Mouse (Mus musculus): ENCODE data around the gene Rfx2.

Gene Rfx2

DNA sequence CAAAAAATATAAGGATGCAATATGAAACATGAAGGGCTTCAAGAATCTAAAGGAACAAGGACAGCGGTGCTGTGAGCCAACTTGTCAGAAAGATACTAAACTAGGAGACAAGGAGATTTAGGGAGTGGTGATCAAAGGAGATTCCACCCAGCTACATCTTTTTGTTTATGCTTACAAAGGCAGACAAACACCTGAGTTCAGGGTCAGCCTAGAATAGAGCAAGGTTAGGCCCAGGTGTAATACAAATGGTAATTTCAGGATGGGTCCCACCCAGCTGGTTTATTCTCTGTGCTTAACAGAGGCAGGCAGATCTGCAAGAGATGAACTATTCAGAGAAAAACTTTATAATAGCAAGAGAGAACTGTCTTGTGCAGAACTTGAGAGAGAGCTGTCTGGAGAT, 2.6 kb upstream of the Rfx2 start:
- no peak for DNase-seq (ENCODE audit: inconsistent age in 2 of 2, low spot score in 1 of 2)

- DNase-seq (ENCODE audit: inconsistent age in 2 of 2, low spot score in 1 of 2), result no peak
These were observed 2.1 kb upstream of the Rfx2 start for GRCm38 (mm10) chr17:56832918-56833317.

DNA sequence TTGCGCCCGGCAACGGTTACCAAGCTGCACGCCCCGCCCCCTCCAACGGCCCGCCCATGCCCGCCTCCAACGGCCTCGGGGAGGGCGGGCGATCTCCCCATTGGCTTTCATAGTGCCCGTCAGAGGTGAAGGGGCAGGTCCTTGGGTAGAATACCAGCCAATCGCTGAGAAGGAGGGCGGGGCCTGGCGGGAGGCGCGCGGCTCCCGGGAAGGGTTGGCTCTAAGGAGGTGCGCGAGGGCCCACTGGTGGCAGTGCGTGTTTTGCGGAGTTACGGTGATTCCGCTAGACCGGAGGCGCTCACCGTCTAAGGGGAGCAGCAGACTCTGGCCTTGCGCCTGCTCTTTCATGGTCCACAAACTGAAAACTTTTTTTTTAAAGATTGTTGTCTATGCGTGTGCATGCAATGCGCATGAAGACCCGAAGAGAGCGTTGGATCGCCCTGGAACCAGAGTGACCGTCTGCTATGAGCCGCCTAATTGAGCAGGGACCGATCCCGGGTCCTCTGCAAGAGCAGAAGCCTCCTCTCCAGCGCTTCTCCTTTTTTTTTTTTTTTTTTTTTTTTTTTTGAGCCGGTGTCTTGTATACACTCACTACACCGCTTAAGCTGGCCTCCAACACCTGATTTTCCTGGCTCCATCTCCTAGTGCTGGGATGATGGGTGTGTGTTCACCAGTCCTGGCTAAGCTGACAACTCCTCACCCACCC, 451 bp upstream of the Rfx2 start:
- peak; percentile 99 to 100 for DNase-seq (ENCODE audit: inconsistent age in 2 of 2, low spot score in 1 of 2)

DNA sequence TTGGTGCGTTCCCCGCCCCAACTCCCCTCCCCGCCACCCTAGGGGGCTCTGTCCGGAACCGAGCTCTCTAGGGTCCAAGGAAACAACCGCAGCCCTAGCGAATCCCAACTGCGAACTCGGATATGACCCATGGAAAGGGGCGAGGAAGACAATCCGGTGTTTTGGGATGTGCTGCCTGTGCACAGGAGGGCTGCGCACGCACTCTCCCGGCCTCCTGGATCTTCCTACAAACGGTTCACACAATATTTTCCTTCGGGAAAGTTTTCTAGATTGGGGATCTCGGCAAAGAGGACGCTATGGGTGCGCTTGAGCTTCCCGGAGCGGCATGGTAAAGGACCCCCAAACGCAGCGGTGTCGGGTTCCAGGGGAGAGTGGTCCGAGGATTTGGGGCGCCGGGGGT, 1.0 kb downstream of the Rfx2 start:
- DNase-seq (ENCODE audit: inconsistent age in 2 of 2, low spot score in 1 of 2), result peak; percentile 34 to 71

DNA sequence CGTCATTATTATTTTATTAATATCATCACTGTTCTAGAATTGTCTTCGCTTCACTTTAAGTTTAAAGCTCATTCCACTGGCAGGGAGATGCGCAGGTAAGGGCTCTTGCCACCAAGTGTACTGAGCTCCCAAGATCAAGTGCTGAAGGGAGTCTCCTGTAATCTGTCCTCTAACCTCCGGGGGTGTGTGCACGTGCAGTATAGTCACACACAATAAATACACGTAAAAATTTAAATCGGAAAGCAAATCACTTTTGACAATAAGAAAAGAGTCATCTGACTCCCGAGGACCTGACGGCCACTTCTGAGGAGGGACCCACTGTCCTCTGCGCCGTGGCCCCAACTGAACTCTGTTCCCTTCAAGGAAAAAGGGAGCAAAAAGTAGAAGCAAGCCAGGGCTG, 1.6 kb downstream of the Rfx2 start:
- DNase-seq (ENCODE audit: inconsistent age in 2 of 2, low spot score in 1 of 2), result no peak

- DNase-seq (ENCODE audit: inconsistent age in 2 of 2, low spot score in 1 of 2), result no peak
These were observed 4.1 kb downstream of the Rfx2 start for GRCm38 (mm10) chr17:56826718-56827117.

- peak; percentile 43 to 81 for DNase-seq (ENCODE audit: inconsistent age in 2 of 2, low spot score in 1 of 2)
These were observed 7.5 kb downstream of the Rfx2 start for GRCm38 (mm10) chr17:56823352-56823751.

DNA sequence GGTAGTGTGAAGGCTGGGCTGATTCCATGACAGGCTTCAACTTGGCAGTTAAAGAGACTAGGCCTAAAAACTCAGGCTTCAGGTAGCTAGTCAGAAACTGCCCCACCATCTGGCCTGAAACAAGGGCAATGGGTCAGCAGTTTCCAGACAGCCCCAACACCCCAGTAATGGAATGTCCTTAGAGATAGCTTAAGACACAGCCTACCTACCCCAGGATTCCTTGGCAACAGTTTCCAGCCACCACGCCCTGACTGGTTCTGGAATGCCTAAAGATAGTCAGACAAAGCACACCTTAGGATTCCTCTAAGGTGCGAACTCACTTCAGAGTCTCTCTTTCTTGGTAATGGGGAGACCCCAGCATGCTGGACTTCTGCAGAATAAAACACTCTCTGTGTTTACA, 8.4 kb downstream of the Rfx2 start:
- DNase-seq (ENCODE audit: inconsistent age in 2 of 2, low spot score in 1 of 2), result no peak

DNA sequence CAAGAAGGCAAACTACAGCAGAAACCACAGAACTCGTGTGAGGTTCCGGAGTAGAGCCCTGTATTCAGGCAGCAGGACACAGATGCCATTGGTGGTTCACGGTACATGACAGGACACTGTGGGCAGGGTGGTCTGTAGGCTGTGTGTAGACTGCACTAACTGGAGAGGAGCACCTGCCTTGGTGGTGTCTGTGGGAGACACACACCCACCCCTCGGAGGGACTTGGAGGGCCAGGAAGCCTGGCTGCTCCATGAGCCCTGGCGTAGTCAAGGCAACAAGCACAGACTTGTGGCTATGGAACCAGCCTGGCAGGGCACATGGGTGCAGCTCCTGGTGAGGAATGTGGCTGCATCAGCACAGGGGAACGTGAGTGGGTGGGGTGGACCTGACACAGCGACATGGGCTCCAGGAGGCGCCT, 11.1 kb downstream of the Rfx2 start:
- no peak for DNase-seq (ENCODE audit: inconsistent age in 2 of 2, low spot score in 1 of 2)

- peak in 1 of 2 experiments; percentile 46 for DNase-seq (ENCODE audit: inconsistent age in 2 of 2, low spot score in 1 of 2)
These were observed 11.7 kb downstream of the Rfx2 start for GRCm38 (mm10) chr17:56819032-56819545.

DNA sequence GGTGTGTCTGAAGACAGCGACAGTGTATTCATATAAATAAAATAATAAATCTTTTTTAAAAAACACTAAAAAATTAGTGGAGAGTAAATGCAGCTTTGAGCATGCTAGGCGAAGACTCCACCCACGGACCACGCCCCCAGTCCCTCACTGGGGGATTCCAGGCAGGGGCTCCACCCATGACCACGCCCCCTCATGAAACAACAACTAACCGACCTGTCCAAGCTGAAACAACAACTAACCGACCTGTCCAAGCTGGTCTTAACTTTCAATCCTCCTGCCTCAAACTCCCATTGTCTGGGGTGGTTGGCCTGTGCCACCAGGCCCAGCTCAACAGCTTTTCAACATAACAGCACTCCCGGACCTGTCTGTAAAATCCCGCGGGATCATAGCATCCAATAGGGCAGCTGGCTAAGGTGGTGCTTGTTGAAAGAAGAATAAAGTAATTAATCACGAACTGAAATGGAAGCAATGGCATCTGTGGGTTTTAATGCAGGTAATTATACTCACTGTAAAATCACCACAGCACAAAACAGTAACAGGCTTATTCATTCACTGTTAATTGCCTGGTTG, 12.7 kb downstream of the Rfx2 start:
- DNase-seq (ENCODE audit: inconsistent age in 2 of 2, low spot score in 1 of 2), result no peak

GRCm38 (mm10) chr17:56815057-56815345, 15.8 kb downstream of the Rfx2 start:
- no peak for DNase-seq (ENCODE audit: inconsistent age in 2 of 2, low spot score in 1 of 2)

DNA sequence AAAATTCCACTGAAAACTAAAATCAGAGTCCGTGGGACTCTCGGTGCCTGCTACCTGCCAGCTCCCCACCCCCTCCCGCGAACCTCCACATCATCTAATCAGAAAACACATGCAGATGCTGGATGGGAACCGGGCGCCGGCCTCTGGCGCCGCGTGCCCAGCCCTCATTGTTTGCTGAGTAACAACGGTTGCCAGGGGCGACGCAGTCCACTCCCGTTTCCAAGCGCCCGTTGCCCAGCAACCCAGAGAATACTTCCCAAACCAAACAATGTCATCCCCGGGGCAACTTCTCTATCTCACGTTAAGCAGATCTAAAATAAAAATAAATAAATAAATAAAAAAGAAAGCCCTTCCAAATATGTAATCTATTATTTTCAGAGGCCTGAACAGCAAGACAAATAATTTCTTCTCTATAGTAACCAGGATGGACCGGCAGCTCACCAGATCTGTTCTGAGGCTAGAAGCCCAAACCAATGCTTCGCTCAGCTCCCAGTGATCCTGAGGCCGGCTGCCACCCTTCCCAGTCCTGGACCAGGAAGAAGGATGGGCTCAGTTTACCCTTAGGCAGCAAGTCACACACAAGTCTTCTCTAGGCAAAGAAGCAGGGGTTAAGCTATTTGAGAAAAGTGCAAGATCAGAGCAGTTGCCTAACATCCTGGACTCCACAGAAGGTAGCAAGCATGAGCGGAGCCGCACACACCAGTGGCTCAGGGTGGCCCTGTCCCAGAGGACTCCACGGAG, 16.3 kb downstream of the Rfx2 start:
- DNase-seq (ENCODE audit: inconsistent age in 2 of 2, low spot score in 1 of 2), result peak; percentile 72 to 84

- peak; percentile 97 to 98 for DNase-seq (ENCODE audit: inconsistent age in 2 of 2, low spot score in 1 of 2)
These were observed 20.6 kb downstream of the Rfx2 start for GRCm38 (mm10) chr17:56810245-56810644.

DNA sequence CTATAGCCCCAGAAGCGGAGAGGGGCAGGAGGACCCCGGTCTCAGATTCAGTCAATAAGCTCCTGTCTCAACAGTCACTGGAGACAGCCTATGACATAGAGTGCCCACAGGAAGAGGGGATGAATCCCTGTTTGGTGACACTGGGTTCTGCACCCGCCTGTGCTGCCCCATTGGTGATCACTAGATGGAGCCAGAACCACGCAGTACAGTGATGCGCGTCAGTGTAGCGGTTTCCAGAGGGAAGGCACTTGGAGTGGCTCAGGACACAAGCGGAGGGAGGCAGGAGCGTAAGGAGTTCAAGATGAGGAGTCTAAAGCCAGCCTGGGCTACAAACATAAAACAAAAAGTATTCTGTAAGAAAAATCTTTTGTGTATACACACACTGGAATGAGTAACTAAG, 22.3 kb downstream of the Rfx2 start:
- DNase-seq (ENCODE audit: inconsistent age in 2 of 2, low spot score in 1 of 2), result peak; percentile 86 to 95

GRCm38 (mm10) chr17:56805784-56806183, 25.0 kb downstream of the Rfx2 start:
- DNase-seq (ENCODE audit: inconsistent age in 2 of 2, low spot score in 1 of 2), result peak; percentile 67 to 84

DNA sequence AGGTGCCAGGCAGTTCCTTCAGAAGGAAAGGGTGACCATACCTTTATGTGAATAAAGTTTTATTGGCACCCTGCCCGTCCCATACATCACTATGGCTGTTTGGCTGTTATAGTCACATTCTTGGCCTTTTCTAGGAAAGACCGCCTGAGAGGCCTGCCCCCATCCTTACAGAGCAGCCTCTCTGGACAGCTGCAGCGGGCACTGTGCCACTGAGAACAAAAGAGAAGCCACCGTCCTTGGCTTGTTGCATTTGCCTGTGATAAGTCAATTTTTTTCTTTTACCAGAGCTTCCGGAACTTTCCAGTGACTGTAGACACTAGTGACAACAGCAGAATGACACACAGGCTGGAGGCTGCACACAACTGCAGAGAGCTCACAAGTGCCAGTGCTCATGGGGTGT, 25.9 kb downstream of the Rfx2 start:
- peak; percentile 79 to 92 for DNase-seq (ENCODE audit: inconsistent age in 2 of 2, low spot score in 1 of 2)

DNA sequence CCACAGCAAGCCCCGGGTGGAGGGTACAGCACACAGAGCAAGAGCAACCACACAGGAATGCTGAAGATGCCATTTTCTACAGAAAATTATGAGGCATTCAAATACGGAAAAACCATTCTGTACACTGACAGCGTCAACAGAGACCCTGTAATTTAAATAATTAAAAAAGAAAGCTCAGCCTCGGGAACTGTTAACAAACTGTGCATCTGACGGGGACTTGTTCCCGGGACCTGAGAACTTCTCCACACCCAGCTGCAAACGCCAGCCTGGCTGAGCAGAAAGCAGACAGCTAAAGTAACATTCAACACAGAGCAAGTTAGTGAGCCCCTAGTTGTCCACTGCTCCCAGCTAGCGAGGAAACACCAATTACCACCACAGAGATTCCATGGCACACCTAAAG, 28.7 kb downstream of the Rfx2 start:
- DNase-seq (ENCODE audit: inconsistent age in 2 of 2, low spot score in 1 of 2), result no peak

DNA sequence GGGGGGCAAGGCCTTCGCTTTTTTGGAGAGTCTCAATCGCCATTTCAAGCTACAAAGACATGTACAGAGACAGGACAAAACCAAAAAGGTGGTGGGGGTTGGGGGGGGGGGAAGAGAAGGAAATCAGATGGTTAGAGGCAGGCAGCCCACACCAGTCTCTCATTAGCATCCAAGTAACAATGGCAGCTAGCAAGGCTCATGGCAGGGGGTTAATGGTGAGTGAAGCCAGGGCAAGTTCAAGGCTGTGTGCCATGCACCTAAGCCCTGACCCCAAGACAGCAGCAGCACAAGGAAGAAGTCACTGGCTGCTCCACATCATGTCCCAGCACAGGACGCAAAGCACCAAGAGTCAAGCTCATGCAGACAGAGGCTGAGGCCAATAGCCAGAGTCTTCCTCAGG, 31.5 kb downstream of the Rfx2 start:
- no peak for DNase-seq (ENCODE audit: inconsistent age in 2 of 2, low spot score in 1 of 2)

GRCm38 (mm10) chr17:56793614-56794319, 37.0 kb downstream of the Rfx2 start:
- DNase-seq (ENCODE audit: inconsistent age in 2 of 2, low spot score in 1 of 2), result no peak

- peak; percentile 30 to 80 for DNase-seq (ENCODE audit: inconsistent age in 2 of 2, low spot score in 1 of 2)
These were observed 38.2 kb downstream of the Rfx2 start for GRCm38 (mm10) chr17:56792588-56792987.

GRCm38 (mm10) chr17:56789286-56789685, 41.5 kb downstream of the Rfx2 start:
- DNase-seq (ENCODE audit: inconsistent age in 2 of 2, low spot score in 1 of 2), result peak in 1 of 2 experiments; percentile 53
